ENCODE assay signal across 11 mouse cellular contexts in genomic region chr17:29325831-29326230, GRCm38 (mm10). TPM values are rescaled to one million over a fixed set of nuclear protein-coding genes. Genes with fewer than 3 reads are reported as not detected.
A peak's percentile ranks its signal among the peaks of the same experiment; 100 is the strongest.
DNase-seq lines count a peak whose midpoint lies in the region; ATAC-seq lines count a peak whose summit lies in the region.
"Had no signal": no experiment of that assay in that cellular context is flagged by ENCODE, and none has a peak within 500 bp of the region (broad histone marks: within the 10 kb centered on the region; RNA-seq: fewer than 3 reads in every experiment).

No protein-coding gene starts in this region.

- no peak for DNase-seq in heart, embryonic 10.5 days (ENCODE audit: low spot score)
- peak; percentile 31 for DNase-seq in midbrain, embryonic 14.5 days
- no peak for DNase-seq in T-cell, adult 2 months (ENCODE audit: low spot score)
- no peak for DNase-seq in cerebellum, adult 9-11 months
- DNase-seq in left cerebral cortex, adult 18-20 months (ENCODE audit: low spot score in 2 of 2) = no peak
- DNase-seq: thymus, postnatal 14 days had no signal

- H3K27ac ChIP-seq in heart, embryonic 10.5 days = peak overlapping the region; percentile 26; the same call in 1 of the 2 replicates
- H3K27ac ChIP-seq in heart, embryonic 12.5 days (ENCODE audit: poor library complexity, severe bottlenecking) = no peak overlapping the region
- no peak overlapping the region for H3K27ac ChIP-seq in embryonic facial prominence, embryonic 13.5 days
- peak overlapping the region; percentile 68; the same call in 1 of the 2 replicates for H3K27ac ChIP-seq in hindbrain, embryonic 15.5 days (replicated peaks)
- H3K27ac ChIP-seq in midbrain, embryonic 14.5 days (replicated peaks; ENCODE audit: low read depth, low read length) = peak overlapping the region; percentile 79
- H3K27ac ChIP-seq: liver, embryonic 15.5 days had no signal

- no peak overlapping the region for H3K9ac ChIP-seq in heart, embryonic 12.5 days
- H3K9ac ChIP-seq in embryonic facial prominence, embryonic 13.5 days = peak overlapping the region; percentile 60; the same call in 1 of the 2 replicates
- H3K9ac ChIP-seq in hindbrain, embryonic 15.5 days = no peak overlapping the region
- no peak overlapping the region for H3K9ac ChIP-seq in midbrain, embryonic 14.5 days (replicated peaks; ENCODE audit: low read length)
- H3K9ac ChIP-seq: liver, embryonic 15.5 days had no signal

- 56% methylated on average over 13 of the region's 13 CpGs for WGBS in heart, embryonic 10.5 days
- WGBS in heart, embryonic 12.5 days = 59% methylated on average over 13 of the region's 13 CpGs
- 54% methylated on average over 13 of the region's 13 CpGs for WGBS in embryonic facial prominence, embryonic 13.5 days
- WGBS in hindbrain, embryonic 15.5 days = 37% methylated on average over 13 of the region's 13 CpGs
- 43% methylated on average over 13 of the region's 13 CpGs for WGBS in midbrain, embryonic 14.5 days

- peaks cover 47% of the 10 kb centered on the region for H3K4me1 ChIP-seq in heart, embryonic 10.5 days
- H3K4me1 ChIP-seq in heart, embryonic 12.5 days (replicated peaks) = peaks cover 36% of the 10 kb centered on the region
- H3K4me1 ChIP-seq in embryonic facial prominence, embryonic 13.5 days = peaks cover 37% of the 10 kb centered on the region
- peaks cover 27% of the 10 kb centered on the region for H3K4me1 ChIP-seq in hindbrain, embryonic 15.5 days (replicated peaks)
- peaks cover 32% of the 10 kb centered on the region for H3K4me1 ChIP-seq in midbrain, embryonic 14.5 days (ENCODE audit: control insufficient read depth, insufficient read depth, low read length)

- peak overlapping the region; percentile 56 for H3K4me3 ChIP-seq in heart, embryonic 10.5 days
- no peak overlapping the region for H3K4me3 ChIP-seq in heart, embryonic 12.5 days
- H3K4me3 ChIP-seq in embryonic facial prominence, embryonic 13.5 days = peak overlapping the region; percentile 40; the same call in 1 of the 2 replicates
- H3K4me3 ChIP-seq in hindbrain, embryonic 15.5 days = no peak overlapping the region
- peak overlapping the region; percentile 27; the same call in 1 of the 2 replicates for H3K4me3 ChIP-seq in midbrain, embryonic 14.5 days (replicated peaks; ENCODE audit: low read depth, low read length)
- H3K4me3 ChIP-seq: liver, embryonic 15.5 days had no signal

- H3K9me3 ChIP-seq in heart, embryonic 10.5 days = no peaks in the 10 kb centered on the region
- no peaks in the 10 kb centered on the region for H3K9me3 ChIP-seq in heart, embryonic 12.5 days (replicated peaks)
- H3K9me3 ChIP-seq in embryonic facial prominence, embryonic 13.5 days = no peaks in the 10 kb centered on the region
- H3K9me3 ChIP-seq in hindbrain, embryonic 15.5 days = no peaks in the 10 kb centered on the region
- no peaks in the 10 kb centered on the region for H3K9me3 ChIP-seq in midbrain, embryonic 14.5 days (ENCODE audit: control insufficient read depth, low read length)
- H3K9me3 ChIP-seq: liver, embryonic 15.5 days had no signal

- H3K4me2 ChIP-seq in heart, embryonic 12.5 days = no peak overlapping the region; the same call in 1 of the 2 replicates
- peak overlapping the region; percentile 66 for H3K4me2 ChIP-seq in embryonic facial prominence, embryonic 13.5 days
- peak overlapping the region; percentile 54 for H3K4me2 ChIP-seq in hindbrain, embryonic 15.5 days
- peak overlapping the region; percentile 58 for H3K4me2 ChIP-seq in midbrain, embryonic 14.5 days (ENCODE audit: low read length)
- H3K4me2 ChIP-seq: liver, embryonic 15.5 days had no signal

- H3K27me3 ChIP-seq in heart, embryonic 10.5 days (ENCODE audit: insufficient read depth, poor library complexity, severe bottlenecking) = peaks cover 73% of the 10 kb centered on the region
- peaks cover 47% of the 10 kb centered on the region for H3K27me3 ChIP-seq in heart, embryonic 12.5 days (replicated peaks)
- H3K27me3 ChIP-seq in embryonic facial prominence, embryonic 13.5 days = peaks cover 62% of the 10 kb centered on the region
- peaks cover 22% of the 10 kb centered on the region for H3K27me3 ChIP-seq in hindbrain, embryonic 15.5 days
- H3K27me3 ChIP-seq in midbrain, embryonic 14.5 days (ENCODE audit: control insufficient read depth, insufficient read depth, low read length) = peaks cover 19% of the 10 kb centered on the region

- peaks cover 12% of the 10 kb centered on the region for H3K36me3 ChIP-seq in heart, embryonic 10.5 days
- H3K36me3 ChIP-seq in heart, embryonic 12.5 days = peaks cover 10% of the 10 kb centered on the region; the same call in 1 of the 2 replicates
- peaks cover 3% of the 10 kb centered on the region; the same call in 1 of the 2 replicates for H3K36me3 ChIP-seq in embryonic facial prominence, embryonic 13.5 days
- H3K36me3 ChIP-seq in hindbrain, embryonic 15.5 days = no peaks in the 10 kb centered on the region
- H3K36me3 ChIP-seq in midbrain, embryonic 14.5 days (ENCODE audit: control insufficient read depth, insufficient read depth, low read length) = peaks cover 9% of the 10 kb centered on the region

- no peak for ATAC-seq in heart, embryonic 12.5 days (ENCODE audit: insufficient number of reproducible peaks, low FRiP score)
- ATAC-seq in embryonic facial prominence, embryonic 13.5 days (ENCODE audit: insufficient number of reproducible peaks, insufficient read depth, low FRiP score, low TSS enrichment, low read depth) = no peak
- no peak for ATAC-seq in hindbrain, embryonic 15.5 days (ENCODE audit: low FRiP score, low read depth)
- no peak for ATAC-seq in midbrain, embryonic 14.5 days (ENCODE audit: low FRiP score, low TSS enrichment)
- ATAC-seq: inflammation-experienced regulatory T-cells, adult 6 months had no signal

RNA-seq across cellular contexts. Expression of gene Pi16, which starts 8.4 kb away (rescaled TPM):
- polyA plus RNA-seq in heart, embryonic 10.5 days (2016; fragmentation: Nextera tagmentation; extraction: Ambion mirVana) = 1.9 and 2.6 TPM in 2 replicates
- polyA plus RNA-seq in heart, embryonic 12.5 days (2016; fragmentation: Nextera tagmentation; extraction: Ambion mirVana) = 4.0 and 4.5 TPM in 2 replicates
- 0.23 and 0.27 TPM in 2 replicates for polyA plus RNA-seq in embryonic facial prominence, embryonic 13.5 days (2015; fragmentation: Nextera tagmentation; extraction: Ambion mirVana)
- polyA plus RNA-seq in hindbrain, embryonic 15.5 days (2015; fragmentation: Nextera tagmentation; extraction: Ambion mirVana) = 2.1 and 2.3 TPM in 2 replicates
- 1.3 and 2.8 TPM in 2 replicates for polyA plus RNA-seq in midbrain, embryonic 14.5 days (2014; fragmentation: Nextera tagmentation; extraction: Ambion mirVana)
- 1 to 10 TPM; 1.4 to 2.0 TPM for total RNA-seq in left cerebral cortex, adult 18-20 months (2021)

RNA-seq across cellular contexts. Expression of gene Mtch1, which starts 21.9 kb away (rescaled TPM):
- polyA plus RNA-seq in heart, embryonic 10.5 days (2016; fragmentation: Nextera tagmentation; extraction: Ambion mirVana) = 281 and 310 TPM in 2 replicates
- 317 and 330 TPM in 2 replicates for polyA plus RNA-seq in heart, embryonic 12.5 days (2016; fragmentation: Nextera tagmentation; extraction: Ambion mirVana)
- polyA plus RNA-seq in embryonic facial prominence, embryonic 13.5 days (2015; fragmentation: Nextera tagmentation; extraction: Ambion mirVana) = 284 and 299 TPM in 2 replicates
- polyA plus RNA-seq in hindbrain, embryonic 15.5 days (2015; fragmentation: Nextera tagmentation; extraction: Ambion mirVana) = 476 and 492 TPM in 2 replicates
- polyA plus RNA-seq in midbrain, embryonic 14.5 days (2014; fragmentation: Nextera tagmentation; extraction: Ambion mirVana) = 533 and 550 TPM in 2 replicates
- total RNA-seq in left cerebral cortex, adult 18-20 months (2021) = 100 to 1,000 TPM; 592 to 615 TPM

RNA-seq across cellular contexts. Expression of gene Fgd2, which starts 34.9 kb away (rescaled TPM):
- polyA plus RNA-seq in heart, embryonic 10.5 days (2016; fragmentation: Nextera tagmentation; extraction: Ambion mirVana) = 2.2 and 3.8 TPM in 2 replicates
- 2.0 and 2.1 TPM in 2 replicates for polyA plus RNA-seq in heart, embryonic 12.5 days (2016; fragmentation: Nextera tagmentation; extraction: Ambion mirVana)
- polyA plus RNA-seq in embryonic facial prominence, embryonic 13.5 days (2015; fragmentation: Nextera tagmentation; extraction: Ambion mirVana) = 11.5 and 12.9 TPM in 2 replicates
- 6.5 and 8.3 TPM in 2 replicates for polyA plus RNA-seq in hindbrain, embryonic 15.5 days (2015; fragmentation: Nextera tagmentation; extraction: Ambion mirVana)
- 4.4 and 4.9 TPM in 2 replicates for polyA plus RNA-seq in midbrain, embryonic 14.5 days (2014; fragmentation: Nextera tagmentation; extraction: Ambion mirVana)
- 1 to 10 TPM; 5.0 to 6.0 TPM for total RNA-seq in left cerebral cortex, adult 18-20 months (2021)

RNA-seq across cellular contexts. Expression of gene BC004004, which starts 57.2 kb away (rescaled TPM):
- polyA plus RNA-seq in heart, embryonic 10.5 days (2016; fragmentation: Nextera tagmentation; extraction: Ambion mirVana) = 79.2 and 94.0 TPM in 2 replicates
- 80.0 and 87.6 TPM in 2 replicates for polyA plus RNA-seq in heart, embryonic 12.5 days (2016; fragmentation: Nextera tagmentation; extraction: Ambion mirVana)
- polyA plus RNA-seq in embryonic facial prominence, embryonic 13.5 days (2015; fragmentation: Nextera tagmentation; extraction: Ambion mirVana) = 66.7 and 71.3 TPM in 2 replicates
- polyA plus RNA-seq in hindbrain, embryonic 15.5 days (2015; fragmentation: Nextera tagmentation; extraction: Ambion mirVana) = 112 and 121 TPM in 2 replicates
- polyA plus RNA-seq in midbrain, embryonic 14.5 days (2014; fragmentation: Nextera tagmentation; extraction: Ambion mirVana) = 117 and 122 TPM in 2 replicates
- total RNA-seq in left cerebral cortex, adult 18-20 months (2021) = 100 to 1,000 TPM in 1 of 2 experiments, 10 to 100 TPM in 1; 95.0 to 100 TPM

Comparison
In these comparisons a context has a peak if more than half of its experiments do, and no peak if none do; other contexts are left out.
1. H3K27ac ChIP-seq: peak in heart, embryonic 10.5 days (single experiment), hindbrain, embryonic 15.5 days (single experiment) and midbrain, embryonic 14.5 days (single experiment); none in heart, embryonic 12.5 days (single experiment) and embryonic facial prominence, embryonic 13.5 days (single experiment).
2. H3K4me3 ChIP-seq: peak in heart, embryonic 10.5 days (single experiment), embryonic facial prominence, embryonic 13.5 days (single experiment) and midbrain, embryonic 14.5 days (single experiment); none in heart, embryonic 12.5 days (single experiment) and hindbrain, embryonic 15.5 days (single experiment).